Mouse (Mus musculus) forebrain, embryonic 16.5 days (tissue): ENCODE measurements around the gene Trpm1. TPM values are rescaled to one million over a fixed set of nuclear protein-coding genes. Genes with fewer than 3 reads are reported as not detected.

Experiments used
- ATAC-seq: fragments of 200-750 bp; cut with Nextera tagmentation; 2 replicates; pipeline ENCODE4 v1.8.0; 2017; ENCODE audit warnings: mild to moderate bottlenecking, moderate library complexity
- H3K27ac ChIP-seq: fragments of 300-500 bp; sonication (generic); 2 replicates; pipeline ENCODE4 v1.5.1; 2014; ENCODE audit warnings: low read length, control low read depth
- H3K27me3 ChIP-seq: fragments of 300-500 bp; sonication (generic); replicated peaks from 2 replicates; pipeline ENCODE4 v1.6.1; 2014; ENCODE audit warnings: low read length; ENCODE audit not compliant: control insufficient read depth, insufficient read depth
- H3K36me3 ChIP-seq: fragments of 300-500 bp; sonication (generic); 2 replicates; pipeline ENCODE4 v1.6.1; 2014; ENCODE audit not compliant: control insufficient read depth, insufficient read depth
- H3K4me1 ChIP-seq: fragments of 300-500 bp; sonication (generic); replicated peaks from 2 replicates; pipeline ENCODE4 v1.6.1; 2014; ENCODE audit warnings: low read length; ENCODE audit not compliant: control insufficient read depth, insufficient read depth
- H3K4me2 ChIP-seq: fragments of 300-500 bp; sonication (generic); 2 replicates; pipeline ENCODE4 v1.6.1; 2014; ENCODE audit warnings: mild to moderate bottlenecking, low read length, control low read depth
- H3K4me3 ChIP-seq: fragments of 300-500 bp; sonication (generic); replicated peaks from 2 replicates; pipeline ENCODE4 v1.5.1; 2014; ENCODE audit warnings: mild to moderate bottlenecking, low read length, control low read depth
- H3K9ac ChIP-seq: fragments of 300-500 bp; sonication (generic); replicated peaks from 2 replicates; pipeline ENCODE4 v1.6.1; 2014; ENCODE audit warnings: low read depth, low read length, control low read depth
- H3K9me3 ChIP-seq: fragments of 300-500 bp; sonication (generic); 2 replicates; pipeline ENCODE4 v1.6.1; 2016; ENCODE audit warnings: low read length; ENCODE audit not compliant: control insufficient read depth
- WGBS: fragments of 180-500 bp; shearing (Covaris S2); extraction: QIAGEN DNeasy Blood & Tissue Kit; methylation state at CpG from one replicate; pipeline ENCODE4 v1.1.7; 2014; 5-methylcytosine and 5-hydroxymethylcytosine counted together
- polyA plus RNA-seq: library from polyadenylated mRNA; unstranded; fragments of >200 nt; fragmentation: Nextera tagmentation; extraction: Ambion mirVana; gene quantifications from 2 replicates; pipeline ENCODE4 v1.2.1, GENCODE M21; 2015

Gene Trpm1
- polyA plus RNA-seq, 1 experiment from 2014 or later, result 0.08 TPM

DNA sequence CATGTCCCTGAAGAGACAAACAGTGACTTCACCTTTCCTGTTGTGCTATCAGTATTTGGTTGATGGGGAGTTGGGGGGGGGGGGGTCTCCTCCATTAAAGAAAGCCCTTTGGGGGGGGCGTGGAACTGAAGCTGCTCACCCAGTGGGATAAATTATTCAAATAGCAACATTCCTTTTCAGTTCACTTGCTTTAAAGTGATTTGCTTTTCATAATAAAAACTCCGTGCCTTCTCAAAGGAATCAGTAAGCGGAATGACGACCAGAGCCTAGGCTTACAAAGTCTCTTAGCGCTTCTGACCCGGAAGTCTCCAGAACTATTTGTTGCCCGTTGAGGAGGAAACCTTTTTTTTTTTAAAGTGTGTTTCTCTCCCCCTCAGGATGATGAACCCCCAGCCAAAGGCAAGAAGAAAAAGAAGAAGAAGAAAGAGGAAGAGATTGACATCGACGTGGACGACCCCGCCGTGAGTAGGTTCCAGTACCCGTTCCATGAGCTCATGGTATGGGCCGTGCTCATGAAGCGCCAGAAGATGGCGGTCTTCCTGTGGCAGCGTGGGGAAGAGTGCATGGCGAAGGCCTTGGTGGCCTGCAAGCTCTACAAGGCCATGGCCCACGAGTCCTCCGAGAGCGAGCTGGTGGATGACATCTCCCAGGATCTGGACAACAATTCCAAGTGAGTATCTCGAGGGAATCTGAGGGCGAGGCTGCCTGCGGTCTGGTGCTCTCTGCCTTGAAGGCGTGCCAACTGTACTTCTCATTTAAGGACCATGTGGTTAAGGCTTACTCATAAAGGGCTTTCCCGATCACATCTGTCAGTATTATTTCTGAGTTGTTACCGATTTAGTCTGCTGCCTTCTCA lies 72.9 kb downstream of the Trpm1 start:
- Histone ChIP-seq H3K4me2 (no peak overlapping the region), H3K9me3 (no peaks in the 10 kb centered on the region), H3K36me3 (no peaks in the 10 kb centered on the region), H3K27ac (no peak overlapping the region), H3K9ac (no peak overlapping the region), H3K4me1 (no peaks in the 10 kb centered on the region), H3K27me3 (no peaks in the 10 kb centered on the region), H3K4me3 (no peak overlapping the region)
- 64% methylated on average over 27 of the region's 27 CpGs for WGBS
- ATAC-seq, result no peak

DNA sequence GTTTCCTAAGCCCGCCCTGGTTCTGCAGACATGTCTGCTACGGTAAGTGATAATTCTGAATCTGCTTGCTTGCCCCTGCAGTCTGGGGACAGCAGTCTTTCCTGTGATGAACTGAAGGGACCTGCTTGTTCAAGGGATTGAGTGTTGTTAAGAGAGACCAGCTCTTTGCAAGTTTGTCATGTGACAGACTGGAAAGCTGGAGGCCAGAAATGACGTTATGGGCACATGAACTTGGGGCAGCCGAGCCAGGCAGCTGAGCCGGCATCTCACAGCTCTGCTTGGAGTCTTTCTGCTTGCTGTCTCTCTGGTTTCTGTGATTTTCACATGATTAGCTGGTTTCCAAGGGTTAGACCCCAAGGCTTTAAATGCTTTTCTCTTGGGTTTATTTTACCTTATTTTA lies 74.0 kb downstream of the Trpm1 start:
- Histone ChIP-seq H3K4me3 (no peak overlapping the region), H3K27ac (no peak overlapping the region), H3K27me3 (no peaks in the 10 kb centered on the region), H3K9ac (no peak overlapping the region), H3K36me3 (no peaks in the 10 kb centered on the region), H3K4me2 (no peak overlapping the region), H3K9me3 (no peaks in the 10 kb centered on the region), H3K4me1 (no peaks in the 10 kb centered on the region)
- 91% methylated on average over 5 of the region's 5 CpGs for WGBS
- no peak for ATAC-seq

DNA sequence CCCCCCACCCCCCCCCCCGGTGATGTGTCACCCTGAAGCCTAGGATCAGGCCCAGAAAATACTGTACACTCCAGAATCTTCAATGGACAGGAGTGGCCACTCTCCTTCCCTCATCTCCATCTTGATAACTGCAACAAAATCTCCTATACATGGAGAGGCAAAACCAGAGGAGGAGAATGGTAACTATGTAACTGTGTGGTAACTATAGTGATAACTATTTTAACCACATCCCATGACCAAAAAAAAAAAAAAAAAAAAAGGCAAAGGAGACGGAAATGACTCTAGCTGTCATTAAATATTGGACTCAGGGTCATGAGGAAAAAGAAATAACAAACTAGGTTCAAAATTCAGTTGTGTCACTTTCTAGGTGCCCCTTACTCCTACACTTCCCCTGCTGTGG lies 74.7 kb downstream of the Trpm1 start:
- no peak for ATAC-seq
- Histone ChIP-seq H3K9ac (no peak overlapping the region), H3K4me3 (no peak overlapping the region), H3K9me3 (no peaks in the 10 kb centered on the region), H3K27me3 (no peaks in the 10 kb centered on the region), H3K27ac (no peak overlapping the region), H3K4me2 (no peak overlapping the region), H3K36me3 (no peaks in the 10 kb centered on the region), H3K4me1 (no peaks in the 10 kb centered on the region)
- 83% methylated on average over 2 of the region's 2 CpGs for WGBS

DNA sequence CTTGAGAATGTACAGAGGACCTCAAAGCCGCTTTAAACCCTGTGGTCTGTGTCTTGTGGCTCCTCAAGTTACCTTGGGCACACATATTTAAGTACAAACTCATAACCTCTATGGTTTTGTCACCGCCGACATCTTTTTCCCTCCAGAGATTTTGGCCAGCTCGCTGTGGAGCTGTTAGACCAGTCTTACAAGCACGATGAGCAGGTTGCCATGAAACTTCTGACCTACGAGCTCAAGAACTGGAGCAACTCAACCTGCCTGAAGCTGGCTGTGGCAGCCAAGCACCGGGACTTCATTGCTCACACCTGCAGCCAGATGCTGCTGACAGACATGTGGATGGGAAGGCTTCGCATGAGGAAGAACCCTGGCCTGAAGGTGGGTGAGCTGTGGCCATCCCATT lies 76.3 kb downstream of the Trpm1 start:
- no peaks in the 10 kb centered on the region for H3K9me3 ChIP-seq
- no peaks in the 10 kb centered on the region for H3K27me3 ChIP-seq
- no peak for ATAC-seq
- H3K27ac ChIP-seq, result no peak overlapping the region
- H3K36me3 ChIP-seq, result no peaks in the 10 kb centered on the region
- no peak overlapping the region for H3K9ac ChIP-seq
- H3K4me2 ChIP-seq, result no peak overlapping the region
- no peak overlapping the region for H3K4me3 ChIP-seq
- WGBS, result 96% methylated on average over 8 of the region's 8 CpGs
- no peaks in the 10 kb centered on the region for H3K4me1 ChIP-seq

DNA sequence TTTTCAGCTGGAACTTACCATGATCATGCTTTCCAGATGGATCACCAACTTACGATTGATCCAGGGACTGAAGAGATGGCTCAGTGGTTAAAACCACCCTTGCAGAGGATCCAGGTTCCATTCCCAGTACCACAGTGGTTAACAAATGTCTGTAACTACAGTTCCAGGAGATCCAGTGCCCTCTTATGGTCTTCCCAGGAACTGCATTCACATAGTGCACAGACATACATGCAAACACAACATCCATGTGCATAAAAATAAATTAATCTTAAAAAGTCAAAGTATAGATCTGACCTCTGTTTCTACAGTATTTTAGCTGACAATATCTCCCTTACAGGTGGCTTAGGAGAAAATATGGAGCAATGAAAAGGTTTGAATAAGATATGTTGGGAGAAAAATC lies 77.4 kb downstream of the Trpm1 start:
- Histone ChIP-seq H3K4me2 (no peak overlapping the region), H3K27me3 (no peaks in the 10 kb centered on the region), H3K9me3 (no peaks in the 10 kb centered on the region), H3K27ac (no peak overlapping the region), H3K36me3 (no peaks in the 10 kb centered on the region), H3K9ac (no peak overlapping the region), H3K4me1 (no peaks in the 10 kb centered on the region), H3K4me3 (no peak overlapping the region)
- ATAC-seq, result no peak
- WGBS, result 100% methylated on average over 1 of the region's 1 CpGs

DNA sequence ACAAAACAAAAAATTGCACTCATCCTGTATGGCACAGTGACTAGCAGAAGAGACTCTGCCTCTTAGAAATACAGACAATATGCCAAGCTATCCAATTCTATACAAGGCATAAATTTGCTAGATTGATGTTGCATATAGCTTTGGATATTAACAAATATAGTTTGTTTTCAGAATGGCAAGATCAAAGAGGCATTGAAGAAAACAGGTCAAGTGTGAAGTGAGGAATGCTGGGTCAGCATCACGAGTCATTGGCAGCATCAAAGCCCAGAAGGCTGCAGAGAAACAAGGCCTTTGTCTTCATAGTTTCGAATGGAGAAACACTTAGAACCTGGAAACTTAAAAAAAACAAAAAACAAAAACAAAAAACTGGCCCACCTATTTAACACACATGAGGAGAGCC lies 78.4 kb downstream of the Trpm1 start:
- Histone ChIP-seq H3K4me3 (no peak overlapping the region), H3K9me3 (no peaks in the 10 kb centered on the region), H3K27ac (no peak overlapping the region), H3K27me3 (no peaks in the 10 kb centered on the region), H3K4me1 (no peaks in the 10 kb centered on the region; the same call in 1 of the 2 replicates), H3K36me3 (no peaks in the 10 kb centered on the region), H3K9ac (no peak overlapping the region), H3K4me2 (no peak overlapping the region)
- WGBS, result 48% methylated on average over 2 of the region's 2 CpGs
- ATAC-seq, result no peak

DNA sequence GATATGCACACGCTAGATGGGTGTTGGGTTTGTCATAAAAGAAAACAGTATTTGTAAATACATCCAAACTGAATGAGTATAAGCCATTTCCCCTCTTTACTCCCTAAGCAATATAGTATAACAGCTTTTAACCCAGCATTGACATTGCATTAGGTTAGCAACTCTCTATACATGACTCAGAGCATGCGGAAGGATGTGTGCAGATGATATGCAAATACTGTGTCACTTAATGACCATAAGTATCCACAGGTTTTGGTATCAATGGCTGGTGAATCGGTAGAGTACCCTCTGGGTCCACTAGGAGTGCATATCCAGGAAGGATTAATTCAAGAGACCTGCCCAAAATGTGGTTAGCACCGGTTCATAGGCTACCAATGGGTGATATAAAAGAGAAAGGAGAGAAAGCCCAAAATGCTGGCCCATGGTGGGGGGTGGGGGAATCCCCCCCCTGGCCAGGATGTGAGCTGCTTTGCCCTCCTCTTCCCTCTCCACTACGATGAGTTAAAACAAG lies 80.7 kb downstream of the Trpm1 start:
- WGBS, result 89% methylated on average over 5 of the region's 5 CpGs

DNA sequence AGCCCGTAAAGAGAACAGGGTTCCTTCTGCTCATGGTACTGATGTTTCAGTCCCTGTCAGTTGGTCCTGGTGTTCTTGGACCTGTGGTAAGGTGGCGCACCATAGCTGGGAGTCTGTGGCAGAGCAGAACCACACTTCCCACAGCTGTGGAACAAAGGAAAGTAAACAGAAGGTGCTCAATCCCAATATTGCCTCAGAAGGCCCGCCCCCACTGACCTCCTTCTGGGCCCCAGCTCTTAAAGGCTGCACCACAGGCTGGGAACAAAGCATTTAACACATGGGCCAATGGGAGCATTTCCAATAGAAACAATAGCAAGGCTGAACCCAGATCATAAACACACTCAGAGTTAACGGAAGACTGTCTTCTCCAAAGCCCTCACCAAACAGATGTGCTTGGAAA lies 82.9 kb downstream of the Trpm1 start:
- Histone ChIP-seq H3K9ac (no peak overlapping the region), H3K36me3 (no peaks in the 10 kb centered on the region), H3K4me3 (no peak overlapping the region), H3K4me1 (no peaks in the 10 kb centered on the region; the same call in 1 of the 2 replicates), H3K4me2 (no peak overlapping the region), H3K27ac (no peak overlapping the region), H3K9me3 (no peaks in the 10 kb centered on the region), H3K27me3 (no peaks in the 10 kb centered on the region)
- no peak for ATAC-seq
- 75% methylated on average over 4 of the region's 4 CpGs for WGBS

More for the DNA sequence above, 80.7 kb downstream of the Trpm1 start:
- H3K9me3 ChIP-seq, result no peaks in the 10 kb centered on the region
- H3K36me3 ChIP-seq, result no peaks in the 10 kb centered on the region
- H3K4me3 ChIP-seq, result no peak overlapping the region
- H3K4me2 ChIP-seq, result no peak overlapping the region
- no peak overlapping the region for H3K27ac ChIP-seq
- no peak overlapping the region for H3K9ac ChIP-seq
- H3K4me1 ChIP-seq, result no peaks in the 10 kb centered on the region; the same call in 1 of the 2 replicates
- H3K27me3 ChIP-seq, result no peaks in the 10 kb centered on the region
- ATAC-seq, result no peak

DNA sequence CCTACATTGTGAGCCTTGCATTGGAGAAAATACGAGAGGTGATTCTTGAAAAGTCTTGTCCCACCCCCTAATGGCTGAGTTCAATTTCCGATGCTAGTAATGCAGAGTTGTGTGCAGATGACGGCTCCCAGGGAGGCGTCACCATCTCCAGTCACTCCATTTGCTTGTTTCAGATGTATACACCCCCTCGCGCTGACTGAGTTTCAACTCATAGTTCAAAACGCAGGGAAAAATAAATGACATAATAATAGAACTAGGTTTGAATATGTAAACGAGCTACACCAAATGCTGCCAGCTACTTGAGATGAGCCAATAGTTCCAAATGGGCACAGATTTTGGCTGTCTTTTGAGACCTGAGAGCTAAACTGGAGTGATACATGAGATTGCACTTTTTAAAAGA lies 84.1 kb downstream of the Trpm1 start:
- WGBS, result 65% methylated on average over 8 of the region's 8 CpGs
- no peak overlapping the region for H3K4me2 ChIP-seq
- H3K36me3 ChIP-seq, result no peaks in the 10 kb centered on the region
- H3K27ac ChIP-seq, result no peak overlapping the region
- peak; percentile 38 for ATAC-seq
- no peaks in the 10 kb centered on the region for H3K27me3 ChIP-seq
- H3K9me3 ChIP-seq, result no peaks in the 10 kb centered on the region
- H3K9ac ChIP-seq, result no peak overlapping the region
- no peak overlapping the region for H3K4me3 ChIP-seq
- no peaks in the 10 kb centered on the region; the same call in 1 of the 2 replicates for H3K4me1 ChIP-seq
